Mouse (Mus musculus): Measurements from ENCODE around the gene Cldn10. TPM values are rescaled to one million over a fixed set of nuclear protein-coding genes. Genes with fewer than 3 reads are reported as not detected.
"Not testable (repeated sequence)": the region's sequence is repeated elsewhere in the genome, so short reads cannot be mapped to it uniquely, and the experiment has no call there.

Gene Cldn10
- polyA plus RNA-seq, 1 experiment from 2014 or later: 12.2 TPM

GRCm38 (mm10) chr14:118808183-118808582 is 20.5 kb downstream of the Cldn10 start:
- 83% methylated on average over 2 of the region's 2 CpGs for WGBS

DNA sequence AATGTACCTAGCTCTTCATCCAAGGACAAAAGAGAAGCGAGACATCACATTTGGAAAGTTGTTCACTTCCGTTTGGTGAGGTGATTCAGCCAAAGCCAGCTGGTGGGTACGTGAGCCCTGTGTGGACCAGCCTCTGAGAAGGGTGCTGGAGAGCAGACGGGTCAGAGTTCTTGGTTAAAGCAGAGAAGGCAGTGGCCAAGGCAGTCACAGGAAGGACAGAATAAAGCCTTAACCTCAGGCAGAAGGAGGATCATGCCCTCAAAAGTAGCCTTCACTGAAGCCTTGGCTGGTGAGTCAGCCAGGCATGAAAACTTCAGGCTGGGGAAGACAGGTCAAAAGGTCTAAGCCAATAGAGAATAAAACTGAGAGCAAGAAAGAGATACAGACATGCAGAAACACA is 22.0 kb downstream of the Cldn10 start:
- Histone ChIP-seq H3K27me3 (ENCODE audit: control insufficient read depth, insufficient read depth, low read length) (no peaks in the 10 kb centered on the region), H3K27ac (ENCODE audit: low read depth, low read length) (no peak overlapping the region), H3K4me1 (ENCODE audit: control insufficient read depth, insufficient read depth, low read length) (no peaks in the 10 kb centered on the region), H3K36me3 (ENCODE audit: control insufficient read depth, insufficient read depth, low read length) (no peaks in the 10 kb centered on the region), H3K9me3 (ENCODE audit: control insufficient read depth, low read length) (no peaks in the 10 kb centered on the region), H3K9ac (ENCODE audit: low read depth, low read length) (no peak overlapping the region), H3K4me2 (replicated peaks; ENCODE audit: low read depth, low read length) (no peak overlapping the region), H3K4me3 (ENCODE audit: low read length) (no peak overlapping the region)
- 79% methylated on average over 4 of the region's 4 CpGs for WGBS
- no peak for ATAC-seq (ENCODE audit: low FRiP score, low TSS enrichment)

More at GRCm38 (mm10) chr14:118808183-118808582, 20.5 kb downstream of the Cldn10 start:
- not testable (repeated sequence) for H3K36me3 ChIP-seq (ENCODE audit: control insufficient read depth, insufficient read depth, low read length); ATAC-seq (ENCODE audit: low FRiP score, low TSS enrichment); H3K4me1 ChIP-seq (ENCODE audit: control insufficient read depth, insufficient read depth, low read length); H3K4me3 ChIP-seq (ENCODE audit: low read length); H3K9ac ChIP-seq (ENCODE audit: low read depth, low read length); H3K4me2 ChIP-seq (replicated peaks; ENCODE audit: low read depth, low read length); H3K27me3 ChIP-seq (ENCODE audit: control insufficient read depth, insufficient read depth, low read length); H3K27ac ChIP-seq (ENCODE audit: low read depth, low read length); H3K9me3 ChIP-seq (ENCODE audit: control insufficient read depth, low read length)

DNA sequence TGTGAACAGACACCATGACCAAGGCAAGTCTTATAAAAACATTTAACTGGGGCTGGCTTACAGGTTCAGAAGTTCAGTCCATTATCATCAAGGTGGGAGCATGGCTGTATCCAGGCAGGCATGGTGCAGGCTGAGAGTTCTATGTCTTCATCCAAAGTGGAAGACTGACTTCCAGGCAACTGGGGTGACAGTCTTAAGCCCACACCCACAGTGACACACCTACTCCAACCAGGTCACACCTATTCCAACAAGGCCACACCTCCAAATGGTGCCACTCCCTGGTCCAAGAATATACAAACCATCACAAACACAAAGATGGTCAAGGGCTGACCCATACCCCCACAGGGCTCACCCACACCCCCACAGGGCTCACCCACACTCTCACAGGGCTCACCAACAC is 23.5 kb downstream of the Cldn10 start:
- H3K36me3 ChIP-seq (ENCODE audit: control insufficient read depth, insufficient read depth, low read length); H3K9me3 ChIP-seq (ENCODE audit: control insufficient read depth, low read length); H3K4me2 ChIP-seq (replicated peaks; ENCODE audit: low read depth, low read length); H3K27ac ChIP-seq (ENCODE audit: low read depth, low read length); H3K4me1 ChIP-seq (ENCODE audit: control insufficient read depth, insufficient read depth, low read length); H3K4me3 ChIP-seq (ENCODE audit: low read length); ATAC-seq (ENCODE audit: low FRiP score, low TSS enrichment); H3K9ac ChIP-seq (ENCODE audit: low read depth, low read length); H3K27me3 ChIP-seq (ENCODE audit: control insufficient read depth, insufficient read depth, low read length): not testable (repeated sequence)

GRCm38 (mm10) chr14:118813111-118813510 is 25.4 kb downstream of the Cldn10 start:
- H3K4me2 ChIP-seq (replicated peaks; ENCODE audit: low read depth, low read length): no peak overlapping the region
- peaks cover 4% of the 10 kb centered on the region; the same call in 1 of the 2 replicates for H3K9me3 ChIP-seq (ENCODE audit: control insufficient read depth, low read length)
- no peak overlapping the region for H3K27ac ChIP-seq (ENCODE audit: low read depth, low read length)
- H3K36me3 ChIP-seq (ENCODE audit: control insufficient read depth, insufficient read depth, low read length): no peaks in the 10 kb centered on the region
- H3K27me3 ChIP-seq (ENCODE audit: control insufficient read depth, insufficient read depth, low read length): no peaks in the 10 kb centered on the region
- H3K9ac ChIP-seq (ENCODE audit: low read depth, low read length): no peak overlapping the region
- no peaks in the 10 kb centered on the region for H3K4me1 ChIP-seq (ENCODE audit: control insufficient read depth, insufficient read depth, low read length)
- ATAC-seq (ENCODE audit: low FRiP score, low TSS enrichment): no peak
- no peak overlapping the region for H3K4me3 ChIP-seq (ENCODE audit: low read length)
- 64% methylated on average over 7 of the region's 7 CpGs for WGBS

DNA sequence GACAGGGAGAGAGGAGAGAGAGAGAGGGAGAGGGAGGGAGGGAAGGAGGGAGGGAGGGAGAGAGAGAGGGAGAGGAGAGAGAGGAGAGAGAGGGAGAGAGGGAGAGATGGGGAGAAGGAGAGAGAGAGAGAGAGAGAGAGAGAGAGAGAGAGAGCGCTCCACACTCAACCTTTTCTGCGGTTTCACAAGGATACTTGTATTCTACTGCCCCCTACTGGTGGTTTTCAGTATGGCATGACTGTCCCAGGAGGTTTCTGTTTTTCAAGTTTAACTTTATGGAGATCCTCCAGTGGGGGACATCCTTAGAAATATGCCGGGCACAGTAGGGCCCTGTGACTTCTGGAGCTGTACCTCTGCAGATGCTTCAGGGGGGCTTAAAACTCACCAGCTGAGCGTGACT is 28.8 kb downstream of the Cldn10 start:
- H3K4me2 ChIP-seq (replicated peaks; ENCODE audit: low read depth, low read length): no peak overlapping the region
- no peak overlapping the region for H3K4me3 ChIP-seq (ENCODE audit: low read length)
- ATAC-seq (ENCODE audit: low FRiP score, low TSS enrichment): no peak; the same call in 1 of the 2 replicates
- H3K4me1 ChIP-seq (ENCODE audit: control insufficient read depth, insufficient read depth, low read length): no peaks in the 10 kb centered on the region
- WGBS: 19% methylated on average over 4 of the region's 4 CpGs
- no peaks in the 10 kb centered on the region for H3K36me3 ChIP-seq (ENCODE audit: control insufficient read depth, insufficient read depth, low read length)
- H3K9me3 ChIP-seq (ENCODE audit: control insufficient read depth, low read length): peaks cover 4% of the 10 kb centered on the region; the same call in 1 of the 2 replicates
- H3K27ac ChIP-seq (ENCODE audit: low read depth, low read length): no peak overlapping the region
- no peaks in the 10 kb centered on the region for H3K27me3 ChIP-seq (ENCODE audit: control insufficient read depth, insufficient read depth, low read length)
- no peak overlapping the region for H3K9ac ChIP-seq (ENCODE audit: low read depth, low read length)

DNA sequence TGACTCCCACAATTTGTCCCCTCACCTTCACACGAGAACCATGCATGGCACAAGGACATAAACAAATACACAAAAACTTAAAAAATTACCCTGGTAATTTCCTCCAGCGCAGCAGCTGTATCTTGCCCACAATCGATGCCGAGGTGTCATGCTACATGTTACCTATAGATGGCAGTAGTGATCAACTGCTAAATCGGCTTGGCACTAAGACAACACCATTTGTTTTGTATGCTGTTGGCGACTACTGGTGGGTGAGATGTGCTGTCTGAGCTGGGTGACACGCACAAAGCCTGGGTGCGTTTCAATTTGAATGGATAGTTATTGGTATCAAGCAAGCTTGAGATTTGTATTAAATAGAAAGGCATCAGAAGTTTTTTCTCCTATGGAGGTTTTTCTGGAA is 32.4 kb downstream of the Cldn10 start:
- ATAC-seq (ENCODE audit: low FRiP score, low TSS enrichment): no peak

DNA sequence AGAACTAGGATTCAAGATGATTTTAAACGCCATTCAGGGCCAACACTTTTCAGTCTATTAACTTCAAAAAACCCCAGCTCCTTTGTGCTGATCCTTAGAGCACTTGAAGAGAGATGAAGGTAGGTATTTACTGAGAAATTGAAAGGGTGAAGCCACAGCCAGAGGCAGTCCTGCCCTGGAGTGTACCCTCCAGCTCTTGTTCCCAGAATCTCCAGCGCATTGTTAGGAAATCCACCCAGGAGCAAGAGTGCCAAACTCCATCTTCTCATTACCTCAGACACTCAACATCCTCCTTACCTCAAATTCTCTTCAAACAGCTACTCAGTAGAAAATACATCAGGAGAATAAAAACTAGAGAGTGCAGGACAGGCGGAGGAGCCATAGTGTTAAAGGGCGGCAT is 35.1 kb downstream of the Cldn10 start:
- Histone ChIP-seq H3K4me2 (replicated peaks; ENCODE audit: low read depth, low read length) (no peak overlapping the region), H3K36me3 (ENCODE audit: control insufficient read depth, insufficient read depth, low read length) (no peaks in the 10 kb centered on the region), H3K27ac (ENCODE audit: low read depth, low read length) (no peak overlapping the region), H3K27me3 (ENCODE audit: control insufficient read depth, insufficient read depth, low read length) (no peaks in the 10 kb centered on the region), H3K9ac (ENCODE audit: low read depth, low read length) (no peak overlapping the region), H3K9me3 (ENCODE audit: control insufficient read depth, low read length) (no peaks in the 10 kb centered on the region), H3K4me1 (ENCODE audit: control insufficient read depth, insufficient read depth, low read length) (no peaks in the 10 kb centered on the region), H3K4me3 (ENCODE audit: low read length) (no peak overlapping the region)
- ATAC-seq (ENCODE audit: low FRiP score, low TSS enrichment): no peak
- 91% methylated on average over 4 of the region's 4 CpGs for WGBS

More for the DNA sequence above, 32.4 kb downstream of the Cldn10 start:
- WGBS: 10% methylated on average over 8 of the region's 8 CpGs
- Histone ChIP-seq H3K36me3 (ENCODE audit: control insufficient read depth, insufficient read depth, low read length) (no peaks in the 10 kb centered on the region), H3K27ac (ENCODE audit: low read depth, low read length) (no peak overlapping the region), H3K4me2 (replicated peaks; ENCODE audit: low read depth, low read length) (no peak overlapping the region), H3K27me3 (ENCODE audit: control insufficient read depth, insufficient read depth, low read length) (no peaks in the 10 kb centered on the region), H3K4me3 (ENCODE audit: low read length) (no peak overlapping the region), H3K4me1 (ENCODE audit: control insufficient read depth, insufficient read depth, low read length) (no peaks in the 10 kb centered on the region), H3K9ac (ENCODE audit: low read depth, low read length) (no peak overlapping the region), H3K9me3 (ENCODE audit: control insufficient read depth, low read length) (peaks cover 4% of the 10 kb centered on the region; the same call in 1 of the 2 replicates)

- Histone ChIP-seq H3K9ac (ENCODE audit: low read depth, low read length) (no peak overlapping the region), H3K36me3 (ENCODE audit: control insufficient read depth, insufficient read depth, low read length) (no peaks in the 10 kb centered on the region), H3K27me3 (ENCODE audit: control insufficient read depth, insufficient read depth, low read length) (no peaks in the 10 kb centered on the region), H3K4me1 (ENCODE audit: control insufficient read depth, insufficient read depth, low read length) (no peaks in the 10 kb centered on the region), H3K9me3 (ENCODE audit: control insufficient read depth, low read length) (no peaks in the 10 kb centered on the region), H3K4me2 (replicated peaks; ENCODE audit: low read depth, low read length) (no peak overlapping the region), H3K27ac (ENCODE audit: low read depth, low read length) (no peak overlapping the region), H3K4me3 (ENCODE audit: low read length) (no peak overlapping the region)
- ATAC-seq (ENCODE audit: low FRiP score, low TSS enrichment): no peak
- WGBS: 68% methylated on average over 6 of the region's 6 CpGs
Measured at GRCm38 (mm10) chr14:118823313-118823712, 35.6 kb downstream of the Cldn10 start.

DNA sequence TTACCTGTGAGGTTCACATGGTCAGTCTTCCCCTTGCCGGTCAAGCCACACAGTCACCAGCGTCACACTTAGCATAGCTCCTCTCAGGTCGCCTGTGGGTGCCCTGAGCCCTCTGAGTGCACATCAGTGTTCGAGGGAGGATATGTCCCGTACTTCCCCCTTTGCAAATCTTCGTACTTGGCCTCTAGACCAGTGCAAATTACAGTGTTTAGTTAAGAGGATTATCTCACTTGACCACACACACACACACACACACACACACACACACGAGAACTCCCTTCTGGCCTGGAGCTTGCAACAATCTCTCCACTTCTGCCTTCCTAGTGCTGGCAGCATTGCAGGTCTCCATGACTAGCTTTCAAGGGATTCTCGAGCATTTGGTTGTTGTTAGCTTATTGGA is 38.6 kb downstream of the Cldn10 start:
- no peak overlapping the region for H3K27ac ChIP-seq (ENCODE audit: low read depth, low read length)
- no peaks in the 10 kb centered on the region for H3K27me3 ChIP-seq (ENCODE audit: control insufficient read depth, insufficient read depth, low read length)
- WGBS: 87% methylated on average over 8 of the region's 8 CpGs
- no peak overlapping the region for H3K4me3 ChIP-seq (ENCODE audit: low read length)
- no peak overlapping the region for H3K9ac ChIP-seq (ENCODE audit: low read depth, low read length)
- no peaks in the 10 kb centered on the region for H3K36me3 ChIP-seq (ENCODE audit: control insufficient read depth, insufficient read depth, low read length)
- H3K4me1 ChIP-seq (ENCODE audit: control insufficient read depth, insufficient read depth, low read length): no peaks in the 10 kb centered on the region
- no peaks in the 10 kb centered on the region for H3K9me3 ChIP-seq (ENCODE audit: control insufficient read depth, low read length)
- no peak overlapping the region for H3K4me2 ChIP-seq (replicated peaks; ENCODE audit: low read depth, low read length)
- ATAC-seq (ENCODE audit: low FRiP score, low TSS enrichment): no peak

Data from kidney, embryonic 14.5 days (tissue).